Mouse (Mus musculus): ENCODE measurements at regions not wholly inside any gene's neighbourhood (a gene's known extent, or its start where the extent isn't known, plus 50 kb on each side); places are given as distances from the start of the nearest gene placed in this dataset.

GRCm38 (mm10) chr13:84345791-84346511 is 123.9 kb downstream of the Tmem161b start:
- ATAC-seq (replicated peaks; ENCODE audit: insufficient number of reproducible peaks, insufficient read depth, low FRiP score, low read depth), result no peak
- no peak overlapping the region; the same call in 1 of the 2 replicates for H3K4me2 ChIP-seq
- H3K9ac ChIP-seq, result no peak overlapping the region
- 2% methylated on average over 30 of the region's 30 CpGs for WGBS
- H3K27me3 ChIP-seq, result peaks cover 58% of the 10 kb centered on the region
- H3K4me1 ChIP-seq (replicated peaks), result peaks cover 17% of the 10 kb centered on the region
- H3K4me3 ChIP-seq, result no peak overlapping the region
- H3K27ac ChIP-seq, result no peak overlapping the region
- no peaks in the 10 kb centered on the region for H3K36me3 ChIP-seq
- no peaks in the 10 kb centered on the region for H3K9me3 ChIP-seq (replicated peaks)

GRCm38 (mm10) chr13:84346569-84346968 is 124.5 kb downstream of the Tmem161b start:
- ATAC-seq (replicated peaks; ENCODE audit: insufficient number of reproducible peaks, insufficient read depth, low FRiP score, low read depth), result no peak
- Histone ChIP-seq H3K27me3 (peaks cover 53% of the 10 kb centered on the region), H3K27ac (no peak overlapping the region), H3K9me3 (replicated peaks) (no peaks in the 10 kb centered on the region), H3K36me3 (no peaks in the 10 kb centered on the region), H3K9ac (no peak overlapping the region), H3K4me3 (no peak overlapping the region), H3K4me1 (replicated peaks) (peaks cover 17% of the 10 kb centered on the region), H3K4me2 (no peak overlapping the region)
- WGBS, result 6% methylated on average over 2 of the region's 2 CpGs

- H3K9ac ChIP-seq, result no peak overlapping the region
- no peak for ATAC-seq (replicated peaks; ENCODE audit: insufficient number of reproducible peaks, insufficient read depth, low FRiP score, low read depth)
- H3K27me3 ChIP-seq, result peaks cover 45% of the 10 kb centered on the region
Measured at GRCm38 (mm10) chr13:84347181-84347913, 125.3 kb downstream of the Tmem161b start.

GRCm38 (mm10) chr13:84347914-84348700 is 126.0 kb downstream of the Tmem161b start:
- ATAC-seq (replicated peaks; ENCODE audit: insufficient number of reproducible peaks, insufficient read depth, low FRiP score, low read depth), result peak; percentile 96
- Histone ChIP-seq H3K4me2 (peak overlapping the region; percentile 96), H3K9ac (peak overlapping the region; percentile 49), H3K36me3 (no peaks in the 10 kb centered on the region), H3K4me3 (peak overlapping the region; percentile 60), H3K9me3 (replicated peaks) (no peaks in the 10 kb centered on the region), H3K27me3 (peaks cover 43% of the 10 kb centered on the region), H3K27ac (peak overlapping the region; percentile 81), H3K4me1 (replicated peaks) (peaks cover 17% of the 10 kb centered on the region)
- under 1% methylated on average over 34 of the region's 34 CpGs for WGBS

More at GRCm38 (mm10) chr13:84347181-84347913, 125.3 kb downstream of the Tmem161b start:
- peaks cover 17% of the 10 kb centered on the region for H3K4me1 ChIP-seq (replicated peaks)
- H3K36me3 ChIP-seq, result no peaks in the 10 kb centered on the region
- 1% methylated on average over 21 of the region's 21 CpGs for WGBS
- H3K27ac ChIP-seq, result no peak overlapping the region
- H3K9me3 ChIP-seq (replicated peaks), result no peaks in the 10 kb centered on the region
- H3K4me3 ChIP-seq, result peak overlapping the region; percentile 60
- peak overlapping the region; percentile 96 for H3K4me2 ChIP-seq

GRCm38 (mm10) chr13:84348701-84348975 is 126.5 kb downstream of the Tmem161b start:
- Histone ChIP-seq H3K9ac (peak overlapping the region; percentile 49), H3K27ac (peak overlapping the region; percentile 81), H3K4me2 (peak overlapping the region; percentile 96), H3K27me3 (peaks cover 37% of the 10 kb centered on the region), H3K4me3 (peak overlapping the region; percentile 60), H3K4me1 (replicated peaks) (peaks cover 17% of the 10 kb centered on the region), H3K9me3 (replicated peaks) (no peaks in the 10 kb centered on the region), H3K36me3 (no peaks in the 10 kb centered on the region)
- WGBS, result 0% methylated on average over 9 of the region's 9 CpGs
- no peak; the same call in 1 of the 2 replicates for ATAC-seq (replicated peaks; ENCODE audit: insufficient number of reproducible peaks, insufficient read depth, low FRiP score, low read depth)

- Histone ChIP-seq H3K27me3 (peaks cover 32% of the 10 kb centered on the region), H3K36me3 (no peaks in the 10 kb centered on the region), H3K27ac (peak overlapping the region; percentile 81), H3K4me1 (replicated peaks) (peaks cover 17% of the 10 kb centered on the region), H3K9me3 (replicated peaks) (no peaks in the 10 kb centered on the region), H3K4me2 (peak overlapping the region; percentile 96), H3K9ac (peak overlapping the region; percentile 49), H3K4me3 (peak overlapping the region; percentile 60)
- under 1% methylated on average over 23 of the region's 23 CpGs for WGBS
- no peak for ATAC-seq (replicated peaks; ENCODE audit: insufficient number of reproducible peaks, insufficient read depth, low FRiP score, low read depth)
Measured at GRCm38 (mm10) chr13:84349001-84349720, 127.1 kb downstream of the Tmem161b start.

GRCm38 (mm10) chr13:84349721-84350040 is 127.6 kb downstream of the Tmem161b start:
- no peak overlapping the region for H3K27ac ChIP-seq
- peak overlapping the region; percentile 60; the same call in 1 of the 2 replicates for H3K4me3 ChIP-seq
- H3K9ac ChIP-seq, result no peak overlapping the region
- H3K4me1 ChIP-seq (replicated peaks), result peaks cover 17% of the 10 kb centered on the region
- H3K36me3 ChIP-seq, result no peaks in the 10 kb centered on the region
- peaks cover 27% of the 10 kb centered on the region for H3K27me3 ChIP-seq
- WGBS, result 44% methylated on average over 4 of the region's 4 CpGs
- H3K4me2 ChIP-seq, result peak overlapping the region; percentile 96
- no peaks in the 10 kb centered on the region for H3K9me3 ChIP-seq (replicated peaks)
- ATAC-seq (replicated peaks; ENCODE audit: insufficient number of reproducible peaks, insufficient read depth, low FRiP score, low read depth), result no peak

GRCm38 (mm10) chr13:84350791-84351190 is 128.7 kb downstream of the Tmem161b start:
- ATAC-seq (replicated peaks; ENCODE audit: insufficient number of reproducible peaks, insufficient read depth, low FRiP score, low read depth), result no peak
- no peak overlapping the region for H3K27ac ChIP-seq
- peaks cover 14% of the 10 kb centered on the region for H3K4me1 ChIP-seq (replicated peaks)
- H3K9ac ChIP-seq, result no peak overlapping the region
- no peaks in the 10 kb centered on the region for H3K36me3 ChIP-seq
- no peak overlapping the region for H3K4me3 ChIP-seq
- H3K4me2 ChIP-seq, result no peak overlapping the region
- peaks cover 16% of the 10 kb centered on the region for H3K27me3 ChIP-seq
- H3K9me3 ChIP-seq (replicated peaks), result no peaks in the 10 kb centered on the region
- 45% methylated on average over 5 of the region's 5 CpGs for WGBS

- ATAC-seq (replicated peaks; ENCODE audit: insufficient number of reproducible peaks, insufficient read depth, low FRiP score, low read depth), result no peak
Measured at GRCm38 (mm10) chr13:84356455-84356854, 134.4 kb downstream of the Tmem161b start.

GRCm38 (mm10) chr13:84360536-84360935 is 138.4 kb downstream of the Tmem161b start:
- Histone ChIP-seq H3K9ac (no peak overlapping the region), H3K9me3 (replicated peaks) (no peaks in the 10 kb centered on the region), H3K27ac (no peak overlapping the region), H3K4me1 (replicated peaks) (no peaks in the 10 kb centered on the region), H3K27me3 (no peaks in the 10 kb centered on the region), H3K4me3 (no peak overlapping the region), H3K36me3 (no peaks in the 10 kb centered on the region), H3K4me2 (no peak overlapping the region)
- 88% methylated on average over 2 of the region's 2 CpGs for WGBS
- no peak for ATAC-seq (replicated peaks; ENCODE audit: insufficient number of reproducible peaks, insufficient read depth, low FRiP score, low read depth)

More at GRCm38 (mm10) chr13:84356455-84356854, 134.4 kb downstream of the Tmem161b start:
- no peaks in the 10 kb centered on the region for H3K27me3 ChIP-seq
- no peak overlapping the region for H3K27ac ChIP-seq
- no peak overlapping the region for H3K4me2 ChIP-seq
- no peak overlapping the region for H3K4me3 ChIP-seq
- H3K36me3 ChIP-seq, result no peaks in the 10 kb centered on the region
- WGBS, result 42% methylated on average over 2 of the region's 2 CpGs
- no peaks in the 10 kb centered on the region for H3K9me3 ChIP-seq (replicated peaks)
- H3K9ac ChIP-seq, result no peak overlapping the region
- no peaks in the 10 kb centered on the region for H3K4me1 ChIP-seq (replicated peaks)

- 85% methylated on average over 4 of the region's 4 CpGs for WGBS
- no peaks in the 10 kb centered on the region for H3K27me3 ChIP-seq
Measured at GRCm38 (mm10) chr13:84364069-84364468, 142.0 kb downstream of the Tmem161b start.

More at GRCm38 (mm10) chr13:84364069-84364468, 142.0 kb downstream of the Tmem161b start:
- H3K9ac ChIP-seq, result no peak overlapping the region
- H3K4me3 ChIP-seq, result no peak overlapping the region
- H3K4me2 ChIP-seq, result no peak overlapping the region
- no peak for ATAC-seq (replicated peaks; ENCODE audit: insufficient number of reproducible peaks, insufficient read depth, low FRiP score, low read depth)
- no peaks in the 10 kb centered on the region for H3K36me3 ChIP-seq
- H3K9me3 ChIP-seq (replicated peaks), result no peaks in the 10 kb centered on the region
- H3K4me1 ChIP-seq (replicated peaks), result no peaks in the 10 kb centered on the region
- H3K27ac ChIP-seq, result no peak overlapping the region

Measured in heart, embryonic 15.5 days (tissue).